Mouse (Mus musculus) neutrophil, adult 5-6 weeks (primary cell): ENCODE measurements around the gene Rasgrp3. TPM values are rescaled to one million over a fixed set of nuclear protein-coding genes. Genes with fewer than 3 reads are reported as not detected.

Experiments used
- ATAC-seq: fragments of 151-379, 151-347 bp; 2 replicates; pipeline ENCODE4 v1.8.0; 2017; ENCODE audit warnings: mild to moderate bottlenecking, moderate TSS enrichment; ENCODE audit not compliant: insufficient number of reproducible peaks, poor library complexity, low FRiP score, severe bottlenecking; ENCODE audit errors: extremely low read depth
- total RNA-seq: library from RNA; stranded (forward); fragments of 200-1000 nt; gene quantifications from 2 replicates; pipeline ENCODE4 v1.2.3, GENCODE M21; 2017

Rasgrp3 gene
- total RNA-seq, 1 experiment from 2014 or later, result 99.4 TPM

DNA sequence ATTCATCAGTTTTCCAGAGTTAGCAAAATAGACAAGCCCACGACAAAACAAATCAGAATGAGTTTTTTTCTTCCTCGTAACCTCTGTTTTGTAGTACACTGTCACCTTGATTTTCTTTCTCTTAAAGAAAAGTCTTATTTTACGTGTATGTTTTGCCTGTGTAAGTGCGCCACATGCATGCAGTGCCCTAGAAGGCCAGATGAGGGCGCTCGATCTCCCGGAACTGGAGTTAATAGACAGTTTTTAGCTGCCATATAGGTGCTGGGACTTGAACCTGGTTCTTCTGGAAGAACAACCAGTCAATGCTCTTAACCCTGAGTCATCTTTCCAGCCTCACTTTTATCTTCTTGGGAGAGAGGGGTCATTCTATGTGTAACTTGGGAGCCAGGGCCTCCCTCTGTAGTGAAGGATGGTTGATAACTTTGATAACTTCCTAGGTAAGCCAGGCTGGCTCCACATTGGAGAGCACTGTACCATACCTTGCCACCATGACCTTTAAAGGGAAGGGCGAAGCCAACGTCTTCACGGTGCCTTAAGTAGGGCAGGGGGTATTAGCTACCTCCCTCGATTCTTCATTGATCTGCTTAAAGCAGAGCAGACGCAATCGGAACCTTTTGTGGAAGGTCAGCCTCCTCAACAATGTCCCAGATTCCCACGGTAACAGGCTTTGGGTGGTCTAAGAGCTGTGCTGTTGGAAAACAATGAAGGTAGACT is 93.7 kb downstream of the Rasgrp3 start:
- ATAC-seq, result no peak

DNA sequence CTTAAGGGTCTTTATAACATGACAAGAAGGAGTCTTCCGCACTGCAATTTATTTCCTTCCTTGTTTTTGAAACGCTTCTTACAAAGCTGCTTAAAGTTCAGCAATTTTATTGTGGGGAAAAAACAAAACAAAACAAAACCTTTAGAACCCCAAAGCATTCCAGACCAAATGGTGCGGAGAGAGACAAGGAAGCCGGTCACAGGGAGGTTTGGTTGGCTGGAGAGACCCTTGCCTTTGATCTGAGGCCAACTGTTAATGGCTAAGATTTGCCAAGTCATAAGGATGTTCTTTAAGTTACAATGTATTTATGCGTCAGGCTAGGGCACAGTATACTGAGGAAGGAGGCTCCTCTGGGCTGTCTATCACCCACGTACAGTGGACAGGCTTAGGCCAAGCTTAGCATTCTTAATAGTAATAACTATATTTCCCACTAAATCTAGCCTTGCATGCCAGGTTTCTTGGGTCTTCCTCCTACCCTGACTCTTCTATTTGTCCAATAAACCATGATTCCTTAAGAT is 96.8 kb downstream of the Rasgrp3 start:
- no peak for ATAC-seq

DNA sequence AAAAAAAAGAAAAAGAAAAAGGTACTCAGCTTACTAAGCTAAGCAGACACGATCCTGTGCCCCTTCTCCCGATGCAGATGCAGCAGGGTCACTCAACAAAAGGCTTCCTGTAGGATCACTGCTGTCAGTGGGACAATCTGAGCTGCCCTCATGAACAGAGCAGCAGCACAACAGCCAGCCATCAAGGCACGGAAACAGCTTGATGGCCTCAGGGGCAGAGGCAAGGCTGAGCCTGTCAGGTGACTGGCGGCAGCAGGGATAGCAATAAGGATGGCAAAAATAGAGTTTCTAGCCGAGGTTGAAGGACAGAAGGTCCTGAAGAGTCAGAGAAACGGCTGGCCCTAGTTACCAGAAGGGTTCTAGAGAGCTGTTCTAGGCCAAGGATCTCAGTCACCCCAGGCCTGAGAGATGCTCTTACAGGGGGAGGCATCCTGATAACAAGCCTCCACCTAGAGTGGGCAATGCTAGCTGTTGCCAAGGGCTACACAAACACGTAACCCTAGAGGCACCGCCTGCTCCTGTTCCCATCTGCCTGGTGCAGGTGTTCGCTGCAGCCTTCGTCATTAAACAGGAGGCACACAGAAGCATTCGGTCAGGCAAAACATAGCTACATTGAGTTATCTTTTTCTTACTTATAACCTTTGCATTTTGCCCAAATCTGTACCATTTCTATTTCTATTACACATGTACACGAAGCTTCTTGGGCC is 98.8 kb downstream of the Rasgrp3 start:
- no peak for ATAC-seq

- no peak for ATAC-seq
Measured at GRCm38 (mm10) chr17:75535612-75536011, 99.9 kb downstream of the Rasgrp3 start.

- peak; percentile 80; the same call in 1 of the 2 replicates for ATAC-seq
Measured at GRCm38 (mm10) chr17:75536396-75537049, 100.8 kb downstream of the Rasgrp3 start.

GRCm38 (mm10) chr17:75537050-75537445 is 101.4 kb downstream of the Rasgrp3 start:
- no peak for ATAC-seq

GRCm38 (mm10) chr17:75538431-75538830 is 102.7 kb downstream of the Rasgrp3 start:
- ATAC-seq, result no peak

- ATAC-seq, result no peak
Measured at GRCm38 (mm10) chr17:75539130-75539529, 103.4 kb downstream of the Rasgrp3 start.

DNA sequence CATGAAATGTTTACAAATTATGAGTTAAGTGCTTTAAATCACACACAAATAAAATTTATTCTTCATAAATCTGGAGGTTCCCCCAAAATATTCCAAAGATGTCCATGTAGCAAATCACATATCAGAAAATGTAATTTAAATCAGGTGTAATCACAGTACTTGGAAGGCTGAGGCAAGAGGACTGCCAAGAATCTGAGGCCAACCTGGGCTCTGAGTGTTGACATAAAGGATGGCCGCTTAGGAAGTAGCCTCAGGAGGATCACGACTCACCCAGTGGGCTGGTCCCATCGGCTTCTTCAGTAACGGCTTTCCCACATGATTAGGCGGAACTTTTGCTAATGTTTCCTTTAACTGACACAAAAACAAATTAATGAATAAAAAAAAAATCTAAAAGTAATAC is 104.1 kb downstream of the Rasgrp3 start:
- no peak for ATAC-seq

- ATAC-seq, result no peak
Measured at GRCm38 (mm10) chr17:75543434-75543833, 107.7 kb downstream of the Rasgrp3 start.

GRCm38 (mm10) chr17:75544262-75544661 is 108.6 kb downstream of the Rasgrp3 start:
- no peak for ATAC-seq

- ATAC-seq, result no peak
Measured at GRCm38 (mm10) chr17:75550771-75551413, 115.2 kb downstream of the Rasgrp3 start.

DNA sequence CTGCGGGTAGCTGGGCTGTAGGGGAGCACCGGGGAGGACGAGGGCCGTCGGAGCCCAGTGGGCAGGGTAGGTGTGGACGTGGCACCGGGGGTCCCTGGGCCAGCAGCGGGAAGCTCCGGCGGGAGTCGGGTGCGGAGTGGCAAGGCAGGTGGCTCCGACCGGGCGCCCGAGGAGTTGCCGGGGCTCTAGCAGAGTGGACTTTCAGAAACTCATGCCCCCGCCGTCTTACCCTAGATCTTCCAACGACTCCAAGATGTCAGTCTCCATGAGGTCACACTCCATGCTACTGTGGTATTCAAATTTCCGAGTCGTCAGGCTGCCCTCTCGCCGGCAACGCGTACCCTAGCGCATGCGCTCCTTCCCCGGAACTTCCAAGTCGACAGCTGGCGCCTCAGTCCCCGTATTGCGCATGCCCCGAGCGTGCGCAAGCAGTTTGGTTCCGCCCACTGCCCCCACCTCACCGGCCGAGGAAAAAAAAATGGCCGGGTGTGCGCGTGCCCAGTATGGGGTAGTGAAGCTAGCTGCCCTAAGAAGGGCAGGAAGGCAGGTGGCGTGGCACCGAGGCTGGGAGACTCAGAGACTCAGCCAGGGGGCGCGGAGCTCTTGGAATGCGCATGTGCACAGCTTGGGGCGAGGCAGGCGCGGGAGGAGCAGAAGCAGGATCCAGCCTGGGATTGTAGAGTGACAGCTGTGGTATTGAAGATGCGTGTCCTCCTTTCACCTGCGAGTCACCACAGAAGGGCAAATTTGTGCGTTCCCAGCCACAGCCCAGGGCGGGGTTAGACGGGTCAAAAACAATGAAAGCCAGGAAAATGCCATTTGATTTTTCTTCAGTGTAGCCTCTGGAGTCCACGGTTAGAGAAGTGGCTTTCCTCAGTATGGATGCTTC is 116.1 kb downstream of the Rasgrp3 start, which contains the start of gene Fam98a:
Gene Fam98a (minus strand): TSS at position 435 of the 889 bp plus-strand sequence.
- peak; percentile 95 for ATAC-seq

- no peak for ATAC-seq
Measured at GRCm38 (mm10) chr17:75557031-75557430, 121.3 kb downstream of the Rasgrp3 start.

DNA sequence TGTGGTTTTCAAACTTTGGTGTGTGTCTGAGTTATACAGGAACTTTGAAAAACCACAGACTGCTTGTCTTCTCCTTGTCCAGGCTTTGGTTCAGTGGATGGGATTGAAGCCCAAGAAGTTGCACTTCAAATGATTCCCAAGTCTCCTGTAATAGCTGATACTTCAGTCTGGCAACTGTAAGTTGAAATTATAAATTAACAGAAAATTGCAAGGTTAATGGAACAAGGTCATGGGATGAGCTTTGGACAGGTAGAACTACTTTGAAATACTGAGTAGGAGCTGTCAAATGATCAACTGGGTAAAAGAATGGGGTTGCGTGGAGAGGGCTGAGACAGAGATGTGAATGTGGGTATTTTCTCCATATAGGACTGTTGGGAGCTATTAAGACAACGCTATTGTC is 122.3 kb downstream of the Rasgrp3 start:
- no peak for ATAC-seq

GRCm38 (mm10) chr17:75575608-75576007 is 139.9 kb downstream of the Rasgrp3 start:
- no peak for ATAC-seq
